Mouse (Mus musculus): ENCODE results near the gene Plekhg4. TPM values are rescaled to one million over a fixed set of nuclear protein-coding genes. Genes with fewer than 3 reads are reported as not detected.

The Plekhg4 gene
- polyA plus RNA-seq, 1 experiment = 2.0 TPM

GRCm38 (mm10) chr8:105339886-105340635 is 33.0 kb upstream of the Plekhg4 start:
- Histone ChIP-seq H3K27me3 (ENCODE audit: control insufficient read depth, insufficient read depth, insufficient read length) (no peaks in the 10 kb centered on the region), H3K4me3 (ENCODE audit: insufficient read depth, poor library complexity, severe bottlenecking) (no peak overlapping the region), H3ac (ENCODE audit: control insufficient read depth, insufficient read length, low read depth) (no peak overlapping the region), H3K36me3 (ENCODE audit: control insufficient read depth, insufficient read depth) (peaks cover 82% of the 10 kb centered on the region), H3K79me2 (ENCODE audit: control insufficient read depth, insufficient read depth) (peaks cover 67% of the 10 kb centered on the region), H3K79me3 (ENCODE audit: low read depth) (peaks cover 48% of the 10 kb centered on the region)
- TF ChIP-seq FOSL1 (IDR thresholded peaks at IDR 0.05; ENCODE audit: insufficient read depth, low read length, poor library complexity, severe bottlenecking) (no peak), MYOD1 (IDR thresholded peaks at IDR 0.05; ENCODE audit: control insufficient read depth, insufficient read length, low read depth) (no peak), MYOG (IDR thresholded peaks at IDR 0.05; ENCODE audit: control insufficient read depth, extremely low read depth, insufficient read length) (no peak), CEBPB (IDR thresholded peaks at IDR 0.05; ENCODE audit: low read depth) (no peak), USF1 (IDR thresholded peaks at IDR 0.05; ENCODE audit: low read depth) (no peak), MAX (IDR thresholded peaks at IDR 0.05) (no peak), CTCF (IDR thresholded peaks at IDR 0.05; ENCODE audit: control insufficient read depth, insufficient read depth, insufficient read length) (no peak)

- H3K27me3 ChIP-seq (ENCODE audit: control insufficient read depth, insufficient read depth, insufficient read length) = no peaks in the 10 kb centered on the region
- no peak for TF ChIP-seq MYOG (IDR thresholded peaks at IDR 0.05; ENCODE audit: control insufficient read depth, extremely low read depth, insufficient read length)
- TF ChIP-seq CEBPB (IDR thresholded peaks at IDR 0.05; ENCODE audit: low read depth) = no peak
- TF ChIP-seq USF1 (IDR thresholded peaks at IDR 0.05; ENCODE audit: low read depth) = no peak
- TF ChIP-seq CTCF (IDR thresholded peaks at IDR 0.05; ENCODE audit: control insufficient read depth, insufficient read depth, insufficient read length) = no peak
- no peak for TF ChIP-seq MAX (IDR thresholded peaks at IDR 0.05)
- TF ChIP-seq MYOD1 (IDR thresholded peaks at IDR 0.05; ENCODE audit: control insufficient read depth, insufficient read length, low read depth) = no peak
- TF ChIP-seq FOSL1 (IDR thresholded peaks at IDR 0.05; ENCODE audit: insufficient read depth, low read length, poor library complexity, severe bottlenecking) = no peak
- H3K36me3 ChIP-seq (ENCODE audit: control insufficient read depth, insufficient read depth) = peaks cover 68% of the 10 kb centered on the region
- H3K79me2 ChIP-seq (ENCODE audit: control insufficient read depth, insufficient read depth) = peaks cover 81% of the 10 kb centered on the region
- no peak overlapping the region for H3K4me3 ChIP-seq (ENCODE audit: insufficient read depth, poor library complexity, severe bottlenecking)
- H3ac ChIP-seq (ENCODE audit: control insufficient read depth, insufficient read length, low read depth) = no peak overlapping the region
- H3K79me3 ChIP-seq (ENCODE audit: low read depth) = peaks cover 53% of the 10 kb centered on the region
These were observed 31.7 kb upstream of the Plekhg4 start for GRCm38 (mm10) chr8:105341399-105341798.

GRCm38 (mm10) chr8:105342768-105343167 is 30.3 kb upstream of the Plekhg4 start:
- TF ChIP-seq USF1 (IDR thresholded peaks at IDR 0.05; ENCODE audit: low read depth) = no peak
- TF ChIP-seq MYOG (IDR thresholded peaks at IDR 0.05; ENCODE audit: control insufficient read depth, extremely low read depth, insufficient read length) = no peak
- no peak for TF ChIP-seq CEBPB (IDR thresholded peaks at IDR 0.05; ENCODE audit: low read depth)
- no peak for TF ChIP-seq CTCF (IDR thresholded peaks at IDR 0.05; ENCODE audit: control insufficient read depth, insufficient read depth, insufficient read length)
- no peak for TF ChIP-seq MYOD1 (IDR thresholded peaks at IDR 0.05; ENCODE audit: control insufficient read depth, insufficient read length, low read depth)
- TF ChIP-seq MAX (IDR thresholded peaks at IDR 0.05) = no peak

GRCm38 (mm10) chr8:105343791-105344574 is 29.1 kb upstream of the Plekhg4 start:
- Histone ChIP-seq H3K27me3 (ENCODE audit: control insufficient read depth, insufficient read depth, insufficient read length) (no peaks in the 10 kb centered on the region), H3K79me3 (ENCODE audit: low read depth) (peaks cover 65% of the 10 kb centered on the region), H3K36me3 (ENCODE audit: control insufficient read depth, insufficient read depth) (peaks cover 43% of the 10 kb centered on the region), H3K4me3 (ENCODE audit: insufficient read depth, poor library complexity, severe bottlenecking) (no peak overlapping the region), H3K79me2 (ENCODE audit: control insufficient read depth, insufficient read depth) (peaks cover 97% of the 10 kb centered on the region), H3ac (ENCODE audit: control insufficient read depth, insufficient read length, low read depth) (no peak overlapping the region)
- TF ChIP-seq MAX (IDR thresholded peaks at IDR 0.05) (no peak), CEBPB (IDR thresholded peaks at IDR 0.05; ENCODE audit: low read depth) (no peak), FOSL1 (IDR thresholded peaks at IDR 0.05; ENCODE audit: insufficient read depth, low read length, poor library complexity, severe bottlenecking) (no peak), MYOD1 (IDR thresholded peaks at IDR 0.05; ENCODE audit: control insufficient read depth, insufficient read length, low read depth) (no peak), MYOG (IDR thresholded peaks at IDR 0.05; ENCODE audit: control insufficient read depth, extremely low read depth, insufficient read length) (no peak), USF1 (IDR thresholded peaks at IDR 0.05; ENCODE audit: low read depth) (no peak), CTCF (IDR thresholded peaks at IDR 0.05; ENCODE audit: control insufficient read depth, insufficient read depth, insufficient read length) (no peak)

More at GRCm38 (mm10) chr8:105342768-105343167, 30.3 kb upstream of the Plekhg4 start:
- no peaks in the 10 kb centered on the region for H3K27me3 ChIP-seq (ENCODE audit: control insufficient read depth, insufficient read depth, insufficient read length)
- H3K4me3 ChIP-seq (ENCODE audit: insufficient read depth, poor library complexity, severe bottlenecking) = no peak overlapping the region
- peaks cover 55% of the 10 kb centered on the region for H3K36me3 ChIP-seq (ENCODE audit: control insufficient read depth, insufficient read depth)
- peaks cover 64% of the 10 kb centered on the region for H3K79me3 ChIP-seq (ENCODE audit: low read depth)
- peaks cover 94% of the 10 kb centered on the region for H3K79me2 ChIP-seq (ENCODE audit: control insufficient read depth, insufficient read depth)
- H3ac ChIP-seq (ENCODE audit: control insufficient read depth, insufficient read length, low read depth) = no peak overlapping the region

- Histone ChIP-seq H3K79me2 (ENCODE audit: control insufficient read depth, insufficient read depth) (peaks cover 97% of the 10 kb centered on the region), H3K4me3 (ENCODE audit: insufficient read depth, poor library complexity, severe bottlenecking) (peak overlapping the region; percentile 77), H3K36me3 (ENCODE audit: control insufficient read depth, insufficient read depth) (peaks cover 33% of the 10 kb centered on the region), H3K79me3 (ENCODE audit: low read depth) (peaks cover 65% of the 10 kb centered on the region), H3ac (ENCODE audit: control insufficient read depth, insufficient read length, low read depth) (peak overlapping the region; percentile 35), H3K27me3 (ENCODE audit: control insufficient read depth, insufficient read depth, insufficient read length) (no peaks in the 10 kb centered on the region)
- TF ChIP-seq MAX (IDR thresholded peaks at IDR 0.05) (peak; percentile 41), CTCF (IDR thresholded peaks at IDR 0.05; ENCODE audit: control insufficient read depth, insufficient read depth, insufficient read length) (no peak), MYOG (IDR thresholded peaks at IDR 0.05; ENCODE audit: control insufficient read depth, extremely low read depth, insufficient read length) (no peak)
These were observed 27.8 kb upstream of the Plekhg4 start for GRCm38 (mm10) chr8:105345061-105345975.
